Comparison of ENCODE assay signal across 8 mouse cellular contexts in genomic region chr15:89179630-89179964, GRCm38 (mm10). TPM values are rescaled to one million over a fixed set of nuclear protein-coding genes. Genes with fewer than 3 reads are reported as not detected.
DNase-seq lines count a peak whose midpoint lies in the region; ATAC-seq and TF ChIP-seq lines count a peak whose summit lies in the region.

No protein-coding gene starts in this region.

- H3K27ac ChIP-seq in kidney, postnatal 0 days = peak overlapping the region; percentile 93
- no peak overlapping the region for H3K27ac ChIP-seq in cortical plate, adult 2 months (ENCODE audit: insufficient read depth, low read length)
- peak overlapping the region; percentile 95 for H3K27ac ChIP-seq in hindbrain, embryonic 14.5 days
- peak overlapping the region; percentile 96 for H3K27ac ChIP-seq in midbrain, embryonic 15.5 days

- peak overlapping the region; percentile 73 for H3K4me2 ChIP-seq in kidney, postnatal 0 days (ENCODE audit: low read length)
- peak overlapping the region; percentile 88 for H3K4me2 ChIP-seq in hindbrain, embryonic 14.5 days (replicated peaks)
- peak overlapping the region; percentile 91 for H3K4me2 ChIP-seq in midbrain, embryonic 15.5 days

- TF ChIP-seq CTCF in kidney, postnatal 0 days (IDR thresholded peaks at IDR 0.05; ENCODE audit: low read depth) = no peak
- no peak for TF ChIP-seq CTCF in cortical plate, adult 2 months (IDR thresholded peaks at IDR 0.05; ENCODE audit: extremely low read depth, insufficient read depth, low read length)

- H3K9me3 ChIP-seq in kidney, postnatal 0 days (replicated peaks; ENCODE audit: low read length) = no peaks in the 10 kb centered on the region
- H3K9me3 ChIP-seq in hindbrain, embryonic 14.5 days (ENCODE audit: control insufficient read depth, low read length) = no peaks in the 10 kb centered on the region
- no peaks in the 10 kb centered on the region for H3K9me3 ChIP-seq in midbrain, embryonic 15.5 days

- no peak for ATAC-seq in kidney, postnatal 0 days (replicated peaks; ENCODE audit: low FRiP score, low read depth)
- ATAC-seq in hindbrain, embryonic 14.5 days (ENCODE audit: low FRiP score) = no peak
- no peak for ATAC-seq in midbrain, embryonic 15.5 days (replicated peaks)

- no peaks in the 10 kb centered on the region for H3K36me3 ChIP-seq in kidney, postnatal 0 days (ENCODE audit: insufficient read depth, low read length)
- peaks cover under 1% of the 10 kb centered on the region; the same call in 1 of the 2 replicates for H3K36me3 ChIP-seq in hindbrain, embryonic 14.5 days (replicated peaks; ENCODE audit: control insufficient read depth, insufficient read depth)
- no peaks in the 10 kb centered on the region for H3K36me3 ChIP-seq in midbrain, embryonic 15.5 days (replicated peaks)

- under 1% methylated on average over 6 of the region's 6 CpGs for WGBS in kidney, postnatal 0 days
- WGBS in hindbrain, embryonic 14.5 days = 1% methylated on average over 6 of the region's 6 CpGs
- under 1% methylated on average over 6 of the region's 6 CpGs for WGBS in midbrain, embryonic 15.5 days

- peaks cover 50% of the 10 kb centered on the region for H3K4me1 ChIP-seq in kidney, postnatal 0 days (replicated peaks; ENCODE audit: insufficient read depth, low read length)
- peaks cover 5% of the 10 kb centered on the region for H3K4me1 ChIP-seq in cortical plate, adult 2 months (ENCODE audit: control insufficient read depth, insufficient read depth, low read length)
- peaks cover 58% of the 10 kb centered on the region for H3K4me1 ChIP-seq in hindbrain, embryonic 14.5 days (replicated peaks; ENCODE audit: control insufficient read depth, insufficient read depth, low read length)
- H3K4me1 ChIP-seq in midbrain, embryonic 15.5 days = peaks cover 74% of the 10 kb centered on the region

- DNase-seq in kidney, postnatal 0 days (ENCODE audit: low spot score) = no peak
- DNase-seq in kidney, postnatal 4 days = no peak
- DNase-seq in hindbrain, embryonic 14.5 days (ENCODE audit: low spot score) = no peak
- no peak for DNase-seq in urinary bladder, postnatal 36 days (ENCODE audit: low spot score in 2 of 2)
- DNase-seq in spleen, postnatal 36 days (ENCODE audit: low spot score in 2 of 2) = no peak
- DNase-seq in cerebellum, adult 11-12 months = no peak

- H3K27me3 ChIP-seq in kidney, postnatal 0 days (ENCODE audit: insufficient read depth, low read length) = no peaks in the 10 kb centered on the region
- no peaks in the 10 kb centered on the region for H3K27me3 ChIP-seq in hindbrain, embryonic 14.5 days (ENCODE audit: control insufficient read depth, insufficient read depth, low read length)
- no peaks in the 10 kb centered on the region for H3K27me3 ChIP-seq in midbrain, embryonic 15.5 days (replicated peaks)

- H3K9ac ChIP-seq in kidney, postnatal 0 days (ENCODE audit: low read depth, low read length) = peak overlapping the region; percentile 73
- H3K9ac ChIP-seq in hindbrain, embryonic 14.5 days = peak overlapping the region; percentile 97
- peak overlapping the region; percentile 95 for H3K9ac ChIP-seq in midbrain, embryonic 15.5 days

- TF ChIP-seq POLR2A in cortical plate, adult 2 months (IDR thresholded peaks at IDR 0.05; ENCODE audit: extremely low read depth, insufficient read depth, low read length) = no peak

- peak overlapping the region; percentile 65 for H3K4me3 ChIP-seq in kidney, postnatal 0 days (replicated peaks; ENCODE audit: low read depth, low read length)
- H3K4me3 ChIP-seq in cortical plate, adult 2 months (ENCODE audit: insufficient read depth, low read length) = peak overlapping the region; percentile 45
- H3K4me3 ChIP-seq in hindbrain, embryonic 14.5 days (replicated peaks; ENCODE audit: low read length) = peak overlapping the region; percentile 81
- peak overlapping the region; percentile 83 for H3K4me3 ChIP-seq in midbrain, embryonic 15.5 days

RNA-seq across cellular contexts. Expression of gene Plxnb2, which starts 1.0 kb away (rescaled TPM):
- polyA plus RNA-seq in kidney, postnatal 0 days (2015; fragmentation: Nextera tagmentation; extraction: Ambion mirVana) = 126 and 130 TPM in 2 replicates
- polyA plus RNA-seq in cortical plate, adult 2 months (2012; rRNA removed) = 51.0 and 52.9 TPM in 2 replicates
- polyA plus RNA-seq in hindbrain, embryonic 14.5 days (2014; fragmentation: Nextera tagmentation; extraction: Ambion mirVana) = 99.2 and 101 TPM in 2 replicates
- 101 and 108 TPM in 2 replicates for polyA plus RNA-seq in midbrain, embryonic 15.5 days (2015; fragmentation: Nextera tagmentation; extraction: Ambion mirVana)

RNA-seq across cellular contexts. Expression of gene Dennd6b, which starts 16.7 kb away (rescaled TPM):
- 10.4 and 11.7 TPM in 2 replicates for polyA plus RNA-seq in kidney, postnatal 0 days (2015; fragmentation: Nextera tagmentation; extraction: Ambion mirVana)
- 137 and 148 TPM in 2 replicates for polyA plus RNA-seq in cortical plate, adult 2 months (2012; rRNA removed)
- 71.4 and 71.6 TPM in 2 replicates for polyA plus RNA-seq in hindbrain, embryonic 14.5 days (2014; fragmentation: Nextera tagmentation; extraction: Ambion mirVana)
- polyA plus RNA-seq in midbrain, embryonic 15.5 days (2015; fragmentation: Nextera tagmentation; extraction: Ambion mirVana) = 117 and 123 TPM in 2 replicates

RNA-seq across cellular contexts. Expression of gene Mapk11, which starts 30.2 kb away (rescaled TPM):
- polyA plus RNA-seq in kidney, postnatal 0 days (2015; fragmentation: Nextera tagmentation; extraction: Ambion mirVana) = 7.5 and 9.3 TPM in 2 replicates
- 91.5 and 93.7 TPM in 2 replicates for polyA plus RNA-seq in cortical plate, adult 2 months (2012; rRNA removed)
- polyA plus RNA-seq in hindbrain, embryonic 14.5 days (2014; fragmentation: Nextera tagmentation; extraction: Ambion mirVana) = 20.4 and 22.4 TPM in 2 replicates
- 30.8 and 32.5 TPM in 2 replicates for polyA plus RNA-seq in midbrain, embryonic 15.5 days (2015; fragmentation: Nextera tagmentation; extraction: Ambion mirVana)

RNA-seq across cellular contexts. Expression of gene Ppp6r2, which starts 31.8 kb away (rescaled TPM):
- polyA plus RNA-seq in kidney, postnatal 0 days (2015; fragmentation: Nextera tagmentation; extraction: Ambion mirVana) = 25.9 and 26.8 TPM in 2 replicates
- 119 and 135 TPM in 2 replicates for polyA plus RNA-seq in cortical plate, adult 2 months (2012; rRNA removed)
- 78.2 and 84.0 TPM in 2 replicates for polyA plus RNA-seq in hindbrain, embryonic 14.5 days (2014; fragmentation: Nextera tagmentation; extraction: Ambion mirVana)
- 83.2 and 89.8 TPM in 2 replicates for polyA plus RNA-seq in midbrain, embryonic 15.5 days (2015; fragmentation: Nextera tagmentation; extraction: Ambion mirVana)

RNA-seq across cellular contexts. Expression of gene Mapk12, which starts 39.1 kb away (rescaled TPM):
- polyA plus RNA-seq in kidney, postnatal 0 days (2015; fragmentation: Nextera tagmentation; extraction: Ambion mirVana) = 12.3 and 13.5 TPM in 2 replicates
- 21.0 and 22.3 TPM in 2 replicates for polyA plus RNA-seq in cortical plate, adult 2 months (2012; rRNA removed)
- 3.3 and 4.0 TPM in 2 replicates for polyA plus RNA-seq in hindbrain, embryonic 14.5 days (2014; fragmentation: Nextera tagmentation; extraction: Ambion mirVana)
- 4.0 and 5.1 TPM in 2 replicates for polyA plus RNA-seq in midbrain, embryonic 15.5 days (2015; fragmentation: Nextera tagmentation; extraction: Ambion mirVana)
